Mouse (Mus musculus): Measurements from ENCODE around the gene Islr.

The Islr gene

GRCm38 (mm10) chr9:58197781-58198701 lies 6.1 kb downstream of the Islr start:
- peak; percentile 55 to 79 for DNase-seq (ENCODE audit: low spot score in 2 of 2)

GRCm38 (mm10) chr9:58196610-58197567 lies 7.2 kb downstream of the Islr start:
- DNase-seq (ENCODE audit: low spot score in 2 of 2), result peak in 1 of 2 experiments; percentile 16

DNA sequence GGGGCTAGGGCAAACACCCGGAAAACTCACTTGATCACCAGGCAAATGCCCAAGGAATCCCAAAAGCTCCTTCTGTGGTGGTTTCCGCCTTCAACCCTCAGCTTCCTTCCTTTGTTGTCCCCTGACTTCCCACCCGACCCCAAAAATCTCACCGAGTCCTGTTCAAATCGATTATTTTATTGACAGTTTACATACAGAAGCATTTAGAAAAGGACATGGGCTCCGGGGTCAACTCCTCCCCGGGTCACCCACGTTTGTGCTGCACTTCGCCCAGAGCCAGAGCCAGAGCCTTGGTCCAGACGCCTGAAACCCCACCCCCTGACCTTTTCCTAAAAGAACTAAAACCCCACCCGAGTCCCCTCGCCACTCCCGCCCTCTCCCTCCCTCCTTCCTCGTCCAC lies 8.0 kb downstream of the Islr start:
- no peak for DNase-seq (ENCODE audit: low spot score in 2 of 2)

DNA sequence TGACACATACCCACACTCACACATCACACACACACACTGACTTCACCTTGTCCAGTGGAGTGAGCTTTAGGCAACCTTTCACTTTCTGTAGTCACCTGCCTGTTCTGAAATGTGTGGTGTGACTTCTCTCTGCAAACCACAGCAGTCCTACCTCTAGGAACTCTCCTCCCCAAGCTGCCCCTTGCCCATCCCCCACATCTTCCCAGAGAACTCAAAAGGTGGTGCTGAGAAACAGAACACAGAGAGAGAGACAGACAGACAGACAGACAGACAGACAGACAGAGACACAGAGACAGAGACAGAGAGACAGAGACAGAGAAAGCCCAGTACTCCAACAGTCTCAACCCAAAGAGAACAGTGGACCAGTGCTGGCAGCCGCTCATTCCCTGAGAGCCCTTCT lies 8.4 kb downstream of the Islr start:
- DNase-seq (ENCODE audit: low spot score in 2 of 2), result no peak

DNA sequence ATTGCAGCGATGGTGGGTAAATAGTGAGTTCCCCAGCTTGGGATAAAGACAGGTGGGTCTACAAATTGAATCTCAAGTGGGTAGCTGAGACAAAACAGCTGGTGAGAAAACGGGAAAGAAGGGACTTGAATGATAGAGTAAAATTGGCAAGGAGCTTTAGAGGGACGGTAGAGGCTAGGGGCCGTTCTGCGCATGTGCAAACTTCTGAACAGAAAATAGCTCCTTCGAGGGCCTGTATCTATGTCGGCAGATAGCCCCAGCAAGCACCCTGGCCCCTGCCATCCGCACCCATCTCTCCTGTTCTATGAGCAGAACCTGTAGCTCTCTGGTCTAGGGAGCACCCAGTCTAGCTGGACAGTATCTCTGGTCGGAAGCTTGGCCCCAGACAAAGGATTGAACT lies 9.9 kb downstream of the Islr start:
- DNase-seq (ENCODE audit: low spot score in 2 of 2), result no peak

DNA sequence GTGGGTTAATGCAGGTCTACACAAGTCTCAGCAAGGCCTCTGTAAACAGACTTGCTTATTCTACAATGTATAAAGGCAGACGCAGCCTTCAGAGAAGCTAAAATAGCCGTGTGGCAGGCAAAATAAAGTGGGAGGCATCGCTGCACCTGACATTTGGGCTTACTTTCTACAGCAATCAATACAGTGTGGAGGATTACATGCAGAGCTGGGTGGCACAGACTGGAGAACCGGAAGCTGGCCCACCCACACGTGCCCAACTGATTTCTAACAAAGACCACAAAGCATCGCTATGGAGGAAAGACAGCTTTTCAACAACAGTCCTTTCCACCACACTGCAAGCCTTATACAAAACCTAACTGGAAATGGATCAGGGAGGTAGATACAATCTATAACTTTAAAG lies 19.6 kb downstream of the Islr start:
- DNase-seq (ENCODE audit: low spot score in 2 of 2), result no peak

DNA sequence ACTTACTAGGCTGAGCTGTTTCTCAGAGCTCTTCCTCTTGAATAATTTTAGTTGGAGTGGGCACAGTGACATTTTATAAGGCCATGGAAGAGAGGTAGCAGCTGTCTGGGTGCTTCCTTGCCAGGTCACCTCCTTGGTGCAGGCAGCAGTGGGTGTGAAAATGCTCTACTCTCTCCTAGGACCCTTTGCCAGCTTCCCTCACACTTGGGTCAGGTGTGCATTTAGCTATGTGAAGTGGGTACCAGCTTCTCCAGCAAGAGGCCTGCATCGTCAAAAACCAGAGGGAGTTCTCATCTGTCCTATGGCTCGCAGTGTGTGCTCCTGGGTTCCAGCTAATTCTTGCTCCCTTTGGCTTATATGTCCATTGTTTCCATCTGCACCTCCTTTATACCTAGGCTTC lies 24.7 kb downstream of the Islr start:
- no peak for DNase-seq (ENCODE audit: low spot score in 2 of 2)

- DNase-seq (ENCODE audit: low spot score in 2 of 2), result no peak
These were observed 26.9 kb downstream of the Islr start for GRCm38 (mm10) chr9:58177165-58177564.

- no peak for DNase-seq (ENCODE audit: low spot score in 2 of 2)
These were observed 28.2 kb downstream of the Islr start for GRCm38 (mm10) chr9:58175745-58176487.

DNA sequence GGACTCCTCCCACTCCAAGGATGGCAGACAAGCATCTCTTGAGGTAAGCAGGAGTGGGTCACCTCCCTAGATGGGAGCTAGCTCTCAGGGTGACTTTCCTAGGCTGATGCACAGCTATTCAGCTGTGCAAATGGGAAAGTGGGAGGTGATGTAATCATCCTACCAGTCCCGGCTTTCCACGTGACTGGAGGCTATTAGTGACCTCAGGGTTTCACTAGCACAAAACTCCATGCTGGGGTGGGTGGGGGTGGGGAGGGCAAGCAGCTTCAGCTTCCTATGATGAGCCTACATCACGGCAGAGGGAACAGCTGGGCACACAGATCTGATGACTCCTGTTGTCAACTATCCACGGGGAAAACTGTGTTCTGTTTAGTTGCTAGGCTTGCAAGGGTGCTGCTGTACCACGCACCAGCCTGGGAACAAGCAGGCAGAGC lies 29.3 kb downstream of the Islr start:
- DNase-seq (ENCODE audit: low spot score in 2 of 2), result no peak

- no peak for DNase-seq (ENCODE audit: low spot score in 2 of 2)
These were observed 31.2 kb downstream of the Islr start for GRCm38 (mm10) chr9:58172863-58173262.

DNA sequence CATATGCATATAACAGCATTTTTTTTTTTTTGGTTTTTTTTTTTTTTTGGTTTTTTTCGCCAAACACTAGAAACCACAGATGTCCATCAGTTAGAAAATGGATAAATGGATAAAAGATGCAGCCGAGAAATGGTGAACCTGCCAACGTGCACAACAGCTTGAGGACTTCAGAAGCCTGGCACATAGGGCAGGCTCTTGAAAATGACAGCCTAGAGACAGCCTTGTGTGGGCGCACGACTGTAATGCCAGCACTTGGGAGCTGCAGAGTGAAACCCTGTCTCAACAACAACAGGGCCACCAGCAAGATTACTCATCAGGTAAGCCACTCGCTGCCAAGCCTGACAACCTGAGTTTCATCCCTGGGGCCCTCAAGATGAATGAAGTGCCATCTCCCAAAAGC lies 34.7 kb downstream of the Islr start:
- no peak for DNase-seq (ENCODE audit: low spot score in 2 of 2)

- DNase-seq (ENCODE audit: low spot score in 2 of 2), result no peak
These were observed 35.2 kb downstream of the Islr start for GRCm38 (mm10) chr9:58168880-58169279.

DNA sequence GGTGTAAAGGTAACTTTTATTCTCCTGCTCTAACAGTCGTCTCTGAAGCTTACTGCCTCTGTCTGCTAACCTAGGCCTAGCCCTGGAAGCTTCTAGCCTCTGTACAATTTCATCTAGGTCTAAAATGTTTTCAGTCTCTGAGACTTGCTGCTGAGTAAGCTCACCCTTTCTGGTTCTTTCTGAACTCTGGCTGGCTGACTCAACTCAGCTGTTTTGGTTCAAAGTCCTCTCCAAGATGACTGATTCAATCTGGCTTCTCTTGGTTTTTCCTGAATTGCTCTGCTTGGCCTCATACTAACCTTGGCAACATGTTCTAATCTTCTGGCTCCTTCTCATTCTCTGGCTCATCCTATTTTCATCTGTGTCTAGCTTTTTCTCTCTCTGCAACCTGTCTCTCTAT lies 38.3 kb downstream of the Islr start:
- DNase-seq (ENCODE audit: low spot score in 2 of 2), result no peak

- DNase-seq (ENCODE audit: low spot score in 2 of 2), result no peak
These were observed 41.0 kb downstream of the Islr start for GRCm38 (mm10) chr9:58163146-58163545.

- no peak for DNase-seq (ENCODE audit: low spot score in 2 of 2)
These were observed 41.9 kb downstream of the Islr start for GRCm38 (mm10) chr9:58162173-58162572.

GRCm38 (mm10) chr9:58160315-58160714 lies 43.8 kb downstream of the Islr start:
- peak in 1 of 2 experiments; percentile 47 for DNase-seq (ENCODE audit: low spot score in 2 of 2)

GRCm38 (mm10) chr9:58159855-58160254 lies 44.3 kb downstream of the Islr start:
- DNase-seq (ENCODE audit: low spot score in 2 of 2), result no peak

GRCm38 (mm10) chr9:58158541-58159311 lies 45.4 kb downstream of the Islr start:
- DNase-seq (ENCODE audit: low spot score in 2 of 2), result no peak

- no peak for DNase-seq (ENCODE audit: low spot score in 2 of 2)
These were observed 46.3 kb downstream of the Islr start for GRCm38 (mm10) chr9:58157838-58158237.

Data from spleen, postnatal 10 days (tissue).